Mouse (Mus musculus) olfactory bulb, adult 2 months (tissue): ENCODE results near the gene Cnbp.

Experiments used
- CTCF ChIP-seq: fragments of 200-500 bp; IDR thresholded peaks from 2 replicates; pipeline ENCODE4 v1.5.1; 2012; ENCODE audit warnings: low read depth, mild to moderate bottlenecking, low read length, moderate library complexity; ENCODE audit not compliant: insufficient read depth
- POLR2A ChIP-seq: fragments of 200-500 bp; IDR thresholded peaks from 2 replicates; pipeline ENCODE4 v1.6.1; 2012; ENCODE audit warnings: mild to moderate bottlenecking, low read depth, low read length, moderate library complexity; ENCODE audit not compliant: insufficient read depth

DNA sequence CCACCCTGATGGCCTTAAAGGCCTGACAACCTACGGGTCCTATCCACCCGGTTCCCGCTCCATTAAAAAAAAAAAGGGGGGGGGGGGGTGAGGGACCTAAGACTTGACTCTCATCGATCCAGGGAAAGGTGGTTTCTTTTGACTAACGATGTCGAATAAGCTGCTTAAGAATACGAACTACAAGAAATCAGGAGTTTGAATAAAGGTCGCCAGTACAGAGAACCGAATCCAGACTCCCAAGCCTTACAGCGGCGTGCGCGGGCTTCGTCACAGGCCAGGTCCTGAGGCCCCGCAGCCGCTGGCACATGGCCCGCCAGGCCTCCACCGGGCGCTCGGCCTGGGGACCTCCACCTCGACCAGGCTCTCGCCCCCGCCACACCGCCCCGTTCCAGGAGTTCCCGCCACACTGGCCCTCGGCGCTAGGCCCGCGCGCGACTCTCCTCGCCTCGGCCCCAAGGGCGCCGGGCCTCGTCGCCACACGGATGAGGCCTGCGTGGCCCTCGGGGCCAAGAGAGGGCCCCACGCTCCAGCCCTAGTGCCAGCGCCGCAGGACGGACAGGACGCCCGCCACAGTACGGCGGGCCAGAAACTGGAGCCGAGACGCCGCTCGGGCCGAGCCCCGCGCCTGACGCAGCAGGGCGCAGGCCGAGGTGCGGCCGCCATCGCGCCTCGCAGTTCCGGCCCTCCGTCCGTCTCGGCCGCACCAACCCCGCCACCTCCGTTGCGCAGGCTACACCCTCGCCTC lies 579 bp downstream of the Cnbp start:
- TF ChIP-seq CTCF (no peak), POLR2A (no peak)
